Mouse (Mus musculus): Measurements from ENCODE around the gene Pik3ap1. TPM values are rescaled to one million over a fixed set of nuclear protein-coding genes. Genes with fewer than 3 reads are reported as not detected.
"Not testable (repeated sequence)": the region's sequence is repeated elsewhere in the genome, so short reads cannot be mapped to it uniquely, and the experiment has no call there.

Gene Pik3ap1
- polyA plus RNA-seq, 2 experiments: 1.8 to 3.1 TPM

DNA sequence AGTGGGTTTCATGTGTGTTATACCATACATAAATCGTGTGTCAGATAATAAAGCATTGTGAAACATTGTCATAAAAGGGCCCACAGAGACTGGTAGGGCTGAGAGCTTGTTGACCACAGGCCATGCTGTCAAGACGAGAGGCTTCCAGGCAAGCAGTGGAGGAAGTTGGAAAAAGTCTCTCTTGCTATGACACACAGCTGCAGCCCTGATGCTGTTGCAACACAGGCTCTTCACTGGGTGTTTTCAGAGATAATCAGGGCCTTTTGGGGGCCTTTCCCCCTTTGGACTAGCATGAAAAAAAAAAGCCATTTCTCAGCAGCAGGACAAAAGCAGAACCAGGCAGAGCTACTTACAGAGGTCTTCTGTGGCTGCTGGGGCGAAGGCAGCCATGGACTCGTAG lies 63.8 kb downstream of the Pik3ap1 start:
- Histone ChIP-seq H3K27ac (replicated peaks; ENCODE audit: low read depth, low read length) (no peak overlapping the region), H3K36me3 (ENCODE audit: control insufficient read depth, insufficient read depth, low read length) (no peaks in the 10 kb centered on the region), H3K4me2 (replicated peaks; ENCODE audit: low read depth, low read length, severe bottlenecking) (no peak overlapping the region), H3K27me3 (ENCODE audit: control insufficient read depth, insufficient read depth, low read length) (no peaks in the 10 kb centered on the region), H3K4me3 (replicated peaks; ENCODE audit: low read length) (no peak overlapping the region), H3K9me3 (ENCODE audit: control insufficient read depth, low read length) (no peaks in the 10 kb centered on the region), H3K4me1 (ENCODE audit: control insufficient read depth, insufficient read depth, low read length) (no peaks in the 10 kb centered on the region), H3K9ac (ENCODE audit: low read depth, low read length, severe bottlenecking) (no peak overlapping the region)
- DNase-seq (ENCODE audit: low spot score) (no peak), ATAC-seq (ENCODE audit: low FRiP score, low read depth) (no peak)
- no peak for TF ChIP-seq POLR2A (IDR thresholded peaks at IDR 0.05; ENCODE audit: borderline replicate concordance, extremely low read depth, insufficient read depth, insufficient read length)
- WGBS: 78% methylated on average over 4 of the region's 4 CpGs

DNA sequence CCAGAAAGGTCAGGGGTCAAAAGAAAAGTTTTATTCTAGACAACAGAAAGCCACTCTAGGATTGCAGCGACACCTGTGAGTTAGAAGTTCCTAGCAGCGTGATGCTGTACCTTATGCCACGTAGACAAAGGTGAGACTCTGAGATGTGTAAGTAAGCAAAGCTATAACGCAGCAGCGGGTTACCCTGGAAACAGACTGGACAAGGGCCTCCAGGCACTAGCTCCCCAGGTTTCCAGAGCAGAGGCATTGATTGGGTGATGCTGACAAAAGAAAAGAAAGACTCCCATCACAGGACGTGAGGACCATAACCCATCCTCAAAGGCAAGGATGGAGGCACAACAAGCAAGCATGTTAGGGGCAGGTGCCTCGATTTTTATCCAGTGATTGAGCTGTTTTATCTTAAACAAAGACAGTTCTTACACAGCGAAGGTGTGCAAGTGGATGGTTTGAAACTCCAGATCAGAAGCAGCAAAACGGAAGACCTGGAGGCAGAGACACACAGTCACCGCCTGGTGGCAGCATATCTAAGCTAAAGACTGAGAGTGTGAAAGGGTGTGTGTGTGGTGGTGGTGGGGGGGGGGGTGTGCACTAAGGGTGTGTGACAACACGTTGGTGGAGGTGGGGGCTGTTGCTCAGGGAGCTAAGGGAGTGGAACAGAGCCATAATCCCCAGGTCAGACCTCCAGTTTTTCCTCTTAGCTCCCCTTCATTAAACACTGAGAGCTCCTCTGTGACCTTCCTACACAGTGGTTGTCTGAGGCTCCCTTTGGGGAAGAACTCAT lies 67.4 kb downstream of the Pik3ap1 start:
- DNase-seq (ENCODE audit: low spot score) (peak; percentile 51), ATAC-seq (ENCODE audit: low FRiP score, low read depth) (no peak)
- H3K27ac ChIP-seq (replicated peaks; ENCODE audit: low read depth, low read length): no peak overlapping the region
- no peaks in the 10 kb centered on the region for H3K36me3 ChIP-seq (ENCODE audit: control insufficient read depth, insufficient read depth, low read length)
- no peaks in the 10 kb centered on the region for H3K4me1 ChIP-seq (ENCODE audit: control insufficient read depth, insufficient read depth, low read length)
- H3K4me2 ChIP-seq (replicated peaks; ENCODE audit: low read depth, low read length, severe bottlenecking): no peak overlapping the region
- no peak overlapping the region for H3K9ac ChIP-seq (ENCODE audit: low read depth, low read length, severe bottlenecking)
- WGBS: 40% methylated on average over 11 of the region's 11 CpGs
- H3K4me3 ChIP-seq (replicated peaks; ENCODE audit: low read length): no peak overlapping the region
- H3K27me3 ChIP-seq (ENCODE audit: control insufficient read depth, insufficient read depth, low read length): no peaks in the 10 kb centered on the region
- no peaks in the 10 kb centered on the region for H3K9me3 ChIP-seq (ENCODE audit: control insufficient read depth, low read length)
- TF ChIP-seq POLR2A (IDR thresholded peaks at IDR 0.05; ENCODE audit: borderline replicate concordance, extremely low read depth, insufficient read depth, insufficient read length): no peak

DNA sequence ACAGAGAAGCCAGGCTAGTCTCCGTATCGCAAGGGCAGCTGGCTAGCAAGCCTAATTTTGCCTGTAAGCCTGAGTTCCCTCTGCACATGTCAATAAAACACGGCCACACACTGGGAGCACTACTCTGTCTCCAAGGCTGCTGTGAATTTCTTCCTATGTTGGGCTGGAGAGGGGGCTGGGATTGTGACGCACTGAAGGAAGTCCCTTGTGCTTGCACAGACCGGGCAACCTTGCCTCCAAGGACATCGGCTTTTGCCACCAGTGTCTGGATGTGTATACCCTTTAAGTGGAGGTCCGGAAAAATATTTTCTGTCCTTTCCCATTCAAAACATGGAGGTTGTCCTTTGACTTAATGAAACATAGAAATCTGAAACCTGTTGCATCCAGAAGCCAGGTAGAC lies 70.2 kb downstream of the Pik3ap1 start:
- H3K9me3 ChIP-seq (ENCODE audit: control insufficient read depth, low read length): no peaks in the 10 kb centered on the region
- DNase-seq (ENCODE audit: low spot score): no peak
- no peaks in the 10 kb centered on the region for H3K36me3 ChIP-seq (ENCODE audit: control insufficient read depth, insufficient read depth, low read length)
- H3K27me3 ChIP-seq (ENCODE audit: control insufficient read depth, insufficient read depth, low read length): no peaks in the 10 kb centered on the region
- H3K4me1 ChIP-seq (ENCODE audit: control insufficient read depth, insufficient read depth, low read length): peaks cover 3% of the 10 kb centered on the region; the same call in 1 of the 2 replicates
- no peak for TF ChIP-seq POLR2A (IDR thresholded peaks at IDR 0.05; ENCODE audit: borderline replicate concordance, extremely low read depth, insufficient read depth, insufficient read length)
- H3K4me2 ChIP-seq (replicated peaks; ENCODE audit: low read depth, low read length, severe bottlenecking): no peak overlapping the region
- no peak overlapping the region for H3K4me3 ChIP-seq (replicated peaks; ENCODE audit: low read length)
- no peak for ATAC-seq (ENCODE audit: low FRiP score, low read depth)
- 38% methylated on average over 7 of the region's 7 CpGs for WGBS
- H3K27ac ChIP-seq (replicated peaks; ENCODE audit: low read depth, low read length): no peak overlapping the region
- H3K9ac ChIP-seq (ENCODE audit: low read depth, low read length, severe bottlenecking): no peak overlapping the region

DNA sequence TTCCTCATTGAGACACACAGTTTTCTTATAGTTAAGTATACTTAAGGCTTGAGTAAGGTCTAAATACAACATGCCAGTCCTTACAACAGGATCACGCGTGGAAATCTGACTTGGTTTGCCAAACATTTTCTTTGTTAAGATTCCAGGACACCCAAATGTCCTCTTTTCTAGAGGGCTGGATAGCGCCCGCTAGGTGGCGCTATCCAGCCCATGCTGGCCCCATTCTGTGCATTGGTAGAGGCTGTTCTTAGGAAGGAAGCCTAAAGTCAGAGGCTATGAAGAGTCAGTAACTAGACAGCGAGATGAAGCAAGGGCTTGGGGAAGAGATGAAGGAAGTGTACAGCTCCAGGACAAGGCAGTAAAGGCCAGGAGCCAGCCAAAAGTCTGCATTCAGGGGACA lies 71.2 kb downstream of the Pik3ap1 start:
- Histone ChIP-seq H3K27ac (replicated peaks; ENCODE audit: low read depth, low read length) (no peak overlapping the region), H3K27me3 (ENCODE audit: control insufficient read depth, insufficient read depth, low read length) (no peaks in the 10 kb centered on the region), H3K4me3 (replicated peaks; ENCODE audit: low read length) (no peak overlapping the region), H3K4me1 (ENCODE audit: control insufficient read depth, insufficient read depth, low read length) (peaks cover 3% of the 10 kb centered on the region; the same call in 1 of the 2 replicates), H3K36me3 (ENCODE audit: control insufficient read depth, insufficient read depth, low read length) (no peaks in the 10 kb centered on the region), H3K9me3 (ENCODE audit: control insufficient read depth, low read length) (no peaks in the 10 kb centered on the region), H3K4me2 (replicated peaks; ENCODE audit: low read depth, low read length, severe bottlenecking) (no peak overlapping the region), H3K9ac (ENCODE audit: low read depth, low read length, severe bottlenecking) (no peak overlapping the region)
- no peak for DNase-seq (ENCODE audit: low spot score)
- WGBS: 25% methylated on average over 6 of the region's 6 CpGs
- TF ChIP-seq POLR2A (IDR thresholded peaks at IDR 0.05; ENCODE audit: borderline replicate concordance, extremely low read depth, insufficient read depth, insufficient read length): no peak
- no peak for ATAC-seq (ENCODE audit: low FRiP score, low read depth)

DNA sequence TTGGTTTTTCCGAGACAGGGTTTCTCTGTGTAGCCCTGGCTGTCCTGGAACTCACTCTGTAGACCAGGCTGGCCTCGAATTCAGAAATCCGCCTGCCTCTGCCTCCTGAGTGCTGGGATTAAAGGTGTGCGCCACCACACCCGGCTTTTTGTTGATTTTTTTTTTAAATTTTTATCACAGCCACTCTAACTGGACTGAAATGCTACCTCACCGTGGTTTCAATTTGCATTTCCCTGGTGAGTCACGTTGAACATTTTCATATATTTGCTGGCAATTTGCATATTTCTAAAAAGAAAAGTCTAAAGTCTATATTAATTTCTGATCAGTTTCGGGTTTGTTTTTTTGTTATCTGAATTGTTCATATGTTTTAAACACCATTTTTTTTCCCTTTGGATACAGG lies 72.3 kb downstream of the Pik3ap1 start:
- not testable (repeated sequence) for H3K4me1 ChIP-seq (ENCODE audit: control insufficient read depth, insufficient read depth, low read length); H3K27me3 ChIP-seq (ENCODE audit: control insufficient read depth, insufficient read depth, low read length); H3K27ac ChIP-seq (replicated peaks; ENCODE audit: low read depth, low read length); H3K36me3 ChIP-seq (ENCODE audit: control insufficient read depth, insufficient read depth, low read length); ATAC-seq (ENCODE audit: low FRiP score, low read depth); H3K9me3 ChIP-seq (ENCODE audit: control insufficient read depth, low read length); H3K4me3 ChIP-seq (replicated peaks; ENCODE audit: low read length); DNase-seq (ENCODE audit: low spot score); H3K9ac ChIP-seq (ENCODE audit: low read depth, low read length, severe bottlenecking); H3K4me2 ChIP-seq (replicated peaks; ENCODE audit: low read depth, low read length, severe bottlenecking)
- WGBS: 88% methylated on average over 8 of the region's 8 CpGs
